Mouse (Mus musculus) liver, adult 2 months (tissue): ENCODE data around the gene Trabd2b.

Experiments used
- CTCF ChIP-seq: fragments of 200-500 bp; IDR thresholded peaks from 2 replicates; pipeline ENCODE4 v1.5.1; 2011; ENCODE audit warnings: low read depth, low read length, control low read depth
- POLR2A ChIP-seq: fragments of 200-500 bp; IDR thresholded peaks from 2 replicates; pipeline ENCODE4 v1.6.1; 2011; ENCODE audit warnings: low read length, control low read depth; ENCODE audit not compliant: insufficient read depth; ENCODE audit errors: extremely low read depth

DNA sequence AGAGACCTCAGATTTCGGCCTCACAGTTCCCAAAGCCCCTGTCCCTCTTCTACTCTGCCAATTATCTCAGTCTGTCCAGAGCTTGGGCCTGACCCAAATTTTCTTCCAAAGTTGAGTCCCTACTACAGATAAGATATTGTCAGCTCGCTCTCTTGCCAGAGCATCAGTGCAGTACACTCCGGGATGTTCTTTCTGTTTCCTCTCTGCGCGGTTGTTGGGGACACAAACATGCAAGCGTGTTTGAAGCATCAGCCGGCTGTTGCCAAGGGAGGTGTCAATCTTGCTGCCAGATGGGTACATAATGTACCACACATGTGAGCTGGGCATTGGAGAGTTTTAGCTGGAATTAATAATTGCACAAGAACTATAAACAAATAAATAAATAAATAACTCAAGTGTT, 28.9 kb downstream of the Trabd2b start:
- no peak for TF ChIP-seq CTCF
- no peak for TF ChIP-seq POLR2A
